8 mouse cellular contexts compared by ENCODE assay signal in genomic region chr9:107555031-107555457, GRCm38 (mm10). TPM values are rescaled to one million over a fixed set of nuclear protein-coding genes. Genes with fewer than 3 reads are reported as not detected.
DNase-seq lines count a peak whose midpoint lies in the region; ATAC-seq and TF ChIP-seq lines count a peak whose summit lies in the region.

No protein-coding gene starts in this region.

- no peaks in the 10 kb centered on the region for H3K9me3 ChIP-seq in embryonic facial prominence, embryonic 10.5 days
- H3K9me3 ChIP-seq in lung, embryonic 16.5 days (ENCODE audit: control insufficient read depth, low read length) = no peaks in the 10 kb centered on the region

- under 1% methylated on average over 23 of the region's 23 CpGs for WGBS in embryonic facial prominence, embryonic 10.5 days
- WGBS in lung, embryonic 16.5 days = under 1% methylated on average over 23 of the region's 23 CpGs

- peaks cover 60% of the 10 kb centered on the region for H3K4me1 ChIP-seq in embryonic facial prominence, embryonic 10.5 days
- H3K4me1 ChIP-seq in lung, embryonic 16.5 days (replicated peaks; ENCODE audit: control insufficient read depth, insufficient read depth, low read length) = peaks cover 46% of the 10 kb centered on the region

- no peak for TF ChIP-seq CTCF in layer of hippocampus, adult 2 months (conservative IDR thresholded peaks at IDR 0.05)

- H3K36me3 ChIP-seq in embryonic facial prominence, embryonic 10.5 days (replicated peaks) = peaks cover 42% of the 10 kb centered on the region
- peaks cover 20% of the 10 kb centered on the region for H3K36me3 ChIP-seq in lung, embryonic 16.5 days (ENCODE audit: control insufficient read depth, insufficient read depth, low read length)

- no peak for DNase-seq in layer of hippocampus, adult 2 months (ENCODE audit: low spot score in 2 of 2)
- no peak for DNase-seq in layer of hippocampus, adult 9-10 months (ENCODE audit: low spot score)
- DNase-seq in embryonic facial prominence, embryonic 10.5 days (ENCODE audit: low spot score) = peak; percentile 63
- peak; percentile 89 to 90 for DNase-seq in heart, adult 9 months (ENCODE audit: low spot score in 2 of 2)
- peak; percentile 59 to 66 for DNase-seq in kidney, adult 8-10 months
- DNase-seq in retina, postnatal 1 day = peak; percentile 66
- no peak for DNase-seq in layer of hippocampus, adult 11-12 months (ENCODE audit: low spot score)

- H3K4me3 ChIP-seq in layer of hippocampus, adult 2 months = peak overlapping the region; percentile 98
- peak overlapping the region; percentile 85 for H3K4me3 ChIP-seq in embryonic facial prominence, embryonic 10.5 days
- peak overlapping the region; percentile 83 for H3K4me3 ChIP-seq in lung, embryonic 16.5 days (ENCODE audit: low read length)

- peaks cover 34% of the 10 kb centered on the region for H3K27me3 ChIP-seq in embryonic facial prominence, embryonic 10.5 days (replicated peaks; ENCODE audit: low read depth, poor library complexity, severe bottlenecking)
- H3K27me3 ChIP-seq in lung, embryonic 16.5 days (ENCODE audit: control insufficient read depth, insufficient read depth, low read depth, low read length) = no peaks in the 10 kb centered on the region

- H3K4me2 ChIP-seq in lung, embryonic 16.5 days (ENCODE audit: low read depth, low read length) = peak overlapping the region; percentile 91

- peak; percentile 15 for ATAC-seq in lung, embryonic 16.5 days (ENCODE audit: low read depth)

- H3K9ac ChIP-seq in lung, embryonic 16.5 days (ENCODE audit: low read length) = peak overlapping the region; percentile 91

- peak overlapping the region; percentile 97 for H3K27ac ChIP-seq in layer of hippocampus, adult 2 months
- peak overlapping the region; percentile 94 for H3K27ac ChIP-seq in embryonic facial prominence, embryonic 10.5 days (replicated peaks)
- peak overlapping the region; percentile 99 for H3K27ac ChIP-seq in lung, embryonic 16.5 days (ENCODE audit: low read length)

RNA-seq across cellular contexts. Expression of gene Rassf1, which starts 3.7 kb away (rescaled TPM):
- total RNA-seq in layer of hippocampus, adult 2 months (2021) = 10 to 100 TPM; 16.2 to 17.6 TPM
- polyA plus RNA-seq in embryonic facial prominence, embryonic 10.5 days (2016; fragmentation: Nextera tagmentation; extraction: Ambion mirVana) = 45.3 and 46.5 TPM in 2 replicates
- 55.4 and 58.5 TPM in 2 replicates for polyA plus RNA-seq in lung, embryonic 16.5 days (2015; fragmentation: Nextera tagmentation; extraction: Ambion mirVana)

RNA-seq across cellular contexts. Expression of gene Zmynd10, which starts 7.9 kb away (rescaled TPM):
- 1 to 10 TPM; 4.7 to 5.7 TPM for total RNA-seq in layer of hippocampus, adult 2 months (2021)
- polyA plus RNA-seq in embryonic facial prominence, embryonic 10.5 days (2016; fragmentation: Nextera tagmentation; extraction: Ambion mirVana) = 0.97 and 1.2 TPM in 2 replicates
- 16.7 and 19.7 TPM in 2 replicates for polyA plus RNA-seq in lung, embryonic 16.5 days (2015; fragmentation: Nextera tagmentation; extraction: Ambion mirVana)

RNA-seq across cellular contexts. Expression of gene Tusc2, which starts 8.0 kb away (rescaled TPM):
- 10 to 100 TPM; 77.2 to 83.1 TPM for total RNA-seq in layer of hippocampus, adult 2 months (2021)
- polyA plus RNA-seq in embryonic facial prominence, embryonic 10.5 days (2016; fragmentation: Nextera tagmentation; extraction: Ambion mirVana) = 63.4 and 67.3 TPM in 2 replicates
- 35.6 and 41.6 TPM in 2 replicates for polyA plus RNA-seq in lung, embryonic 16.5 days (2015; fragmentation: Nextera tagmentation; extraction: Ambion mirVana)

RNA-seq across cellular contexts. Expression of gene Hyal2, which starts 12.7 kb away (rescaled TPM):
- total RNA-seq in layer of hippocampus, adult 2 months (2021) = 10 to 100 TPM; 11.5 to 16.9 TPM
- 154 and 157 TPM in 2 replicates for polyA plus RNA-seq in embryonic facial prominence, embryonic 10.5 days (2016; fragmentation: Nextera tagmentation; extraction: Ambion mirVana)
- 101 and 102 TPM in 2 replicates for polyA plus RNA-seq in lung, embryonic 16.5 days (2015; fragmentation: Nextera tagmentation; extraction: Ambion mirVana)

RNA-seq across cellular contexts. Expression of gene Nprl2, which starts 13.0 kb away (rescaled TPM):
- total RNA-seq in layer of hippocampus, adult 2 months (2021) = 10 to 100 TPM; 44.2 to 45.2 TPM
- 35.2 and 39.4 TPM in 2 replicates for polyA plus RNA-seq in embryonic facial prominence, embryonic 10.5 days (2016; fragmentation: Nextera tagmentation; extraction: Ambion mirVana)
- 41.9 and 43.7 TPM in 2 replicates for polyA plus RNA-seq in lung, embryonic 16.5 days (2015; fragmentation: Nextera tagmentation; extraction: Ambion mirVana)

Comparison
In these comparisons a context has a peak if more than half of its experiments do, and no peak if none do; other contexts are left out.
1. DNase-seq: peak in embryonic facial prominence, embryonic 10.5 days (single experiment), heart, adult 9 months (2 of 2), kidney, adult 8-10 months (2 of 2) and retina, postnatal 1 day (single experiment); none in layer of hippocampus, adult 2 months (0 of 2), layer of hippocampus, adult 9-10 months (single experiment) and layer of hippocampus, adult 11-12 months (single experiment).
2. Peak in every context shown above with its lines, with median percentiles within 50 percentile points of each other: H3K27ac ChIP-seq and H3K4me3 ChIP-seq.